Mouse (Mus musculus): ENCODE results near the gene Ccdc47. TPM values are rescaled to one million over a fixed set of nuclear protein-coding genes. Genes with fewer than 3 reads are reported as not detected.

Gene Ccdc47
- polyA plus RNA-seq, 1 experiment from 2014 or later, result 73.3 TPM

GRCm38 (mm10) chr11:106155761-106156160 lies 60.4 kb downstream of the Ccdc47 start:
- no peak for DNase-seq (ENCODE audit: low spot score)
- ATAC-seq (replicated peaks; ENCODE audit: low FRiP score), result no peak
- H3K36me3 ChIP-seq (ENCODE audit: control insufficient read depth, insufficient read depth, low read length), result peaks cover 21% of the 10 kb centered on the region
- H3K27ac ChIP-seq (ENCODE audit: low read depth, low read length), result no peak overlapping the region
- no peak overlapping the region for H3K4me3 ChIP-seq (ENCODE audit: low read depth, low read length)
- peaks cover 18% of the 10 kb centered on the region for H3K4me1 ChIP-seq (replicated peaks; ENCODE audit: control insufficient read depth, insufficient read depth, low read length)
- no peaks in the 10 kb centered on the region for H3K27me3 ChIP-seq (replicated peaks; ENCODE audit: control insufficient read depth, insufficient read depth, low read length)
- no peaks in the 10 kb centered on the region for H3K9me3 ChIP-seq (ENCODE audit: control insufficient read depth, low read length)
- 59% methylated on average over 3 of the region's 3 CpGs for WGBS
- no peak overlapping the region for H3K9ac ChIP-seq (ENCODE audit: low read depth, low read length)
- H3K4me2 ChIP-seq, result no peak overlapping the region

- ATAC-seq (replicated peaks; ENCODE audit: low FRiP score), result 0 out of 2 replicates have a peak, but pooled peaks have one; percentile 14
- no peak overlapping the region for H3K4me3 ChIP-seq (ENCODE audit: low read depth, low read length)
- no peak overlapping the region for H3K9ac ChIP-seq (ENCODE audit: low read depth, low read length)
- no peak overlapping the region; the same call in 1 of the 2 replicates for H3K27ac ChIP-seq (ENCODE audit: low read depth, low read length)
- no peak for DNase-seq (ENCODE audit: low spot score)
- peaks cover 18% of the 10 kb centered on the region for H3K4me1 ChIP-seq (replicated peaks; ENCODE audit: control insufficient read depth, insufficient read depth, low read length)
- no peak overlapping the region for H3K4me2 ChIP-seq
- H3K27me3 ChIP-seq (replicated peaks; ENCODE audit: control insufficient read depth, insufficient read depth, low read length), result no peaks in the 10 kb centered on the region
- peaks cover 24% of the 10 kb centered on the region for H3K36me3 ChIP-seq (ENCODE audit: control insufficient read depth, insufficient read depth, low read length)
- WGBS, result 81% methylated on average over 2 of the region's 2 CpGs
- H3K9me3 ChIP-seq (ENCODE audit: control insufficient read depth, low read length), result no peaks in the 10 kb centered on the region
Measured at GRCm38 (mm10) chr11:106154770-106155169, 61.4 kb downstream of the Ccdc47 start.

GRCm38 (mm10) chr11:106154091-106154490 lies 62.1 kb downstream of the Ccdc47 start:
- Histone ChIP-seq H3K9ac (ENCODE audit: low read depth, low read length) (no peak overlapping the region), H3K4me3 (ENCODE audit: low read depth, low read length) (no peak overlapping the region), H3K36me3 (ENCODE audit: control insufficient read depth, insufficient read depth, low read length) (peaks cover 29% of the 10 kb centered on the region), H3K9me3 (ENCODE audit: control insufficient read depth, low read length) (no peaks in the 10 kb centered on the region), H3K4me2 (no peak overlapping the region), H3K27ac (ENCODE audit: low read depth, low read length) (no peak overlapping the region), H3K4me1 (replicated peaks; ENCODE audit: control insufficient read depth, insufficient read depth, low read length) (peaks cover 14% of the 10 kb centered on the region), H3K27me3 (replicated peaks; ENCODE audit: control insufficient read depth, insufficient read depth, low read length) (no peaks in the 10 kb centered on the region)
- 76% methylated on average over 5 of the region's 5 CpGs for WGBS
- ATAC-seq (replicated peaks; ENCODE audit: low FRiP score) (no peak), DNase-seq (ENCODE audit: low spot score) (no peak)

GRCm38 (mm10) chr11:106152132-106152531 lies 64.0 kb downstream of the Ccdc47 start:
- H3K9ac ChIP-seq (ENCODE audit: low read depth, low read length), result no peak overlapping the region
- H3K4me1 ChIP-seq (replicated peaks; ENCODE audit: control insufficient read depth, insufficient read depth, low read length), result peaks cover 2% of the 10 kb centered on the region; the same call in 1 of the 2 replicates
- 81% methylated on average over 8 of the region's 8 CpGs for WGBS
- peaks cover 25% of the 10 kb centered on the region for H3K36me3 ChIP-seq (ENCODE audit: control insufficient read depth, insufficient read depth, low read length)
- DNase-seq (ENCODE audit: low spot score) (no peak), ATAC-seq (replicated peaks; ENCODE audit: low FRiP score) (no peak)
- H3K27ac ChIP-seq (ENCODE audit: low read depth, low read length), result no peak overlapping the region
- no peaks in the 10 kb centered on the region for H3K9me3 ChIP-seq (ENCODE audit: control insufficient read depth, low read length)
- H3K27me3 ChIP-seq (replicated peaks; ENCODE audit: control insufficient read depth, insufficient read depth, low read length), result no peaks in the 10 kb centered on the region
- no peak overlapping the region for H3K4me3 ChIP-seq (ENCODE audit: low read depth, low read length)
- no peak overlapping the region for H3K4me2 ChIP-seq

- Histone ChIP-seq H3K4me2 (no peak overlapping the region), H3K4me1 (replicated peaks; ENCODE audit: control insufficient read depth, insufficient read depth, low read length) (peaks cover 2% of the 10 kb centered on the region; the same call in 1 of the 2 replicates), H3K27ac (ENCODE audit: low read depth, low read length) (no peak overlapping the region), H3K27me3 (replicated peaks; ENCODE audit: control insufficient read depth, insufficient read depth, low read length) (no peaks in the 10 kb centered on the region), H3K9me3 (ENCODE audit: control insufficient read depth, low read length) (no peaks in the 10 kb centered on the region), H3K4me3 (ENCODE audit: low read depth, low read length) (no peak overlapping the region), H3K9ac (ENCODE audit: low read depth, low read length) (no peak overlapping the region), H3K36me3 (ENCODE audit: control insufficient read depth, insufficient read depth, low read length) (peaks cover 22% of the 10 kb centered on the region)
- WGBS, result 79% methylated on average over 3 of the region's 3 CpGs
- no peak for ATAC-seq (replicated peaks; ENCODE audit: low FRiP score)
- DNase-seq (ENCODE audit: low spot score), result no peak
Measured at GRCm38 (mm10) chr11:106151219-106151618, 64.9 kb downstream of the Ccdc47 start.

Other genes starting within 250 kb of the Ccdc47 start
- 0.26 and 0.39 TPM in 2 replicates for gene Ace, start 248.4 kb downstream of the Ccdc47 start, polyA plus RNA-seq (2014; fragmentation: Nextera tagmentation; extraction: Ambion mirVana)
- gene Ace3, start 221.7 kb downstream of the Ccdc47 start, polyA plus RNA-seq (2014; fragmentation: Nextera tagmentation; extraction: Ambion mirVana), result not detected in 2 replicates
- gene Kcnh6, start 208.2 kb downstream of the Ccdc47 start, polyA plus RNA-seq (2014; fragmentation: Nextera tagmentation; extraction: Ambion mirVana), result 0.12 and 0.26 TPM in 2 replicates
- gene Dcaf7, start 179.5 kb downstream of the Ccdc47 start, polyA plus RNA-seq (2014; fragmentation: Nextera tagmentation; extraction: Ambion mirVana), result 53.9 and 61.2 TPM in 2 replicates
- gene Taco1, start 150.3 kb downstream of the Ccdc47 start, polyA plus RNA-seq (2014; fragmentation: Nextera tagmentation; extraction: Ambion mirVana), result 12.8 and 13.8 TPM in 2 replicates
- gene Map3k3, start 131.7 kb downstream of the Ccdc47 start, polyA plus RNA-seq (2014; fragmentation: Nextera tagmentation; extraction: Ambion mirVana), result 12.8 and 17.4 TPM in 2 replicates
- gene Gm10840, start 55.5 kb downstream of the Ccdc47 start, polyA plus RNA-seq (2014; fragmentation: Nextera tagmentation; extraction: Ambion mirVana), result not detected in 2 replicates
- 172 and 182 TPM in 2 replicates for gene Limd2, start 55.5 kb downstream of the Ccdc47 start, polyA plus RNA-seq (2014; fragmentation: Nextera tagmentation; extraction: Ambion mirVana)
- gene Strada, start 14.2 kb downstream of the Ccdc47 start, polyA plus RNA-seq (2014; fragmentation: Nextera tagmentation; extraction: Ambion mirVana), result 22.0 and 24.3 TPM in 2 replicates
- gene Ddx42, start 582 bp upstream of the Ccdc47 start, polyA plus RNA-seq (2014; fragmentation: Nextera tagmentation; extraction: Ambion mirVana), result 63.3 and 68.2 TPM in 2 replicates
- 110 and 117 TPM in 2 replicates for gene Ftsj3, start 39.7 kb upstream of the Ccdc47 start, polyA plus RNA-seq (2014; fragmentation: Nextera tagmentation; extraction: Ambion mirVana)
- gene Psmc5, start 39.8 kb upstream of the Ccdc47 start, polyA plus RNA-seq (2014; fragmentation: Nextera tagmentation; extraction: Ambion mirVana), result 304 and 310 TPM in 2 replicates
- gene Smarcd2, start 56.6 kb upstream of the Ccdc47 start, polyA plus RNA-seq (2014; fragmentation: Nextera tagmentation; extraction: Ambion mirVana), result 60.3 and 62.9 TPM in 2 replicates
- 0.66 and 1.2 TPM in 2 replicates for gene Tcam1, start 60.3 kb upstream of the Ccdc47 start, polyA plus RNA-seq (2014; fragmentation: Nextera tagmentation; extraction: Ambion mirVana)
- not detected in 2 replicates for gene Gh, start 85.5 kb upstream of the Ccdc47 start, polyA plus RNA-seq (2014; fragmentation: Nextera tagmentation; extraction: Ambion mirVana)
- 5.9 and 6.3 TPM in 2 replicates for gene Cd79b, start 98.4 kb upstream of the Ccdc47 start, polyA plus RNA-seq (2014; fragmentation: Nextera tagmentation; extraction: Ambion mirVana)
- not detected in 2 replicates for gene Scn4a, start 136.9 kb upstream of the Ccdc47 start, polyA plus RNA-seq (2014; fragmentation: Nextera tagmentation; extraction: Ambion mirVana)
- not detected in 2 replicates for gene Prr29, start 149.1 kb upstream of the Ccdc47 start, polyA plus RNA-seq (2014; fragmentation: Nextera tagmentation; extraction: Ambion mirVana)
- 36.2 and 41.6 TPM in 2 replicates for gene Icam2, start 171.7 kb upstream of the Ccdc47 start, polyA plus RNA-seq (2014; fragmentation: Nextera tagmentation; extraction: Ambion mirVana)

Measured in liver, embryonic 11.5 days (tissue).